Mouse (Mus musculus) spleen, embryonic (tissue): ENCODE measurements at regions not wholly inside any gene's neighbourhood (a gene's known extent, or its start where the extent isn't known, plus 50 kb on each side); places are given as distances from the start of the nearest gene placed in this dataset.
"Not testable (repeated sequence)": the region's sequence is repeated elsewhere in the genome, so short reads cannot be mapped to it uniquely, and the experiment has no call there.

Experiments used
- CTCF ChIA-PET: fragments of 350-600 bp; sonication (Branson Sonifier 250); formaldehyde crosslinking; loops from one replicate; lab custom pipeline; 2022; lab: Charles Lee

- CTCF ChIA-PET: no interaction called here
Measured at GRCm38 (mm10) chr15:96031085-96031780, 240.6 kb downstream of the Ano6 start.

GRCm38 (mm10) chr15:96035273-96035672 lies 244.6 kb downstream of the Ano6 start:
- CTCF ChIA-PET: no interaction called here

GRCm38 (mm10) chr15:96045561-96045960 lies 241.8 kb upstream of the Arid2 start:
- CTCF ChIA-PET: no interaction called here

- CTCF ChIA-PET: interaction anchor here (0.7 kb wide), 1 partner anchor 736 kb away, joined by 11 read pairs; no protein-coding TSS in a partner anchor
Measured at GRCm38 (mm10) chr15:96046651-96047050, 240.7 kb upstream of the Arid2 start.

GRCm38 (mm10) chr15:96050416-96050815 lies 236.9 kb upstream of the Arid2 start:
- CTCF ChIA-PET: no interaction called here

GRCm38 (mm10) chr15:96052586-96052985 lies 234.7 kb upstream of the Arid2 start:
- CTCF ChIA-PET: no interaction called here

- CTCF ChIA-PET: no interaction called here
Measured at GRCm38 (mm10) chr15:96055361-96055760, 232.0 kb upstream of the Arid2 start.

GRCm38 (mm10) chr15:96055796-96056473 lies 231.4 kb upstream of the Arid2 start:
- CTCF ChIA-PET: no interaction called here

- CTCF ChIA-PET: no interaction called here
Measured at GRCm38 (mm10) chr15:96059623-96060022, 227.7 kb upstream of the Arid2 start.

GRCm38 (mm10) chr15:96064499-96065217 lies 222.7 kb upstream of the Arid2 start:
- CTCF ChIA-PET: interaction anchor here (0.6 kb wide), 1 partner anchor 303 kb away, joined by 3 read pairs; no protein-coding TSS in a partner anchor

- CTCF ChIA-PET: no interaction called here
Measured at GRCm38 (mm10) chr15:96075615-96076014, 211.7 kb upstream of the Arid2 start.

GRCm38 (mm10) chr15:96077756-96078155 lies 209.6 kb upstream of the Arid2 start:
- CTCF ChIA-PET: no interaction called here

- CTCF ChIA-PET: no interaction called here
Measured at GRCm38 (mm10) chr15:96078580-96078979, 208.7 kb upstream of the Arid2 start.

GRCm38 (mm10) chr15:96089676-96090075 lies 197.6 kb upstream of the Arid2 start:
- CTCF ChIA-PET: no interaction called here

GRCm38 (mm10) chr15:96096438-96096837 lies 190.9 kb upstream of the Arid2 start:
- CTCF ChIA-PET: no interaction called here

- CTCF ChIA-PET: no interaction called here
Measured at GRCm38 (mm10) chr15:96098821-96099220, 188.5 kb upstream of the Arid2 start.

GRCm38 (mm10) chr15:96099844-96100640 lies 187.3 kb upstream of the Arid2 start:
- CTCF ChIA-PET: not testable (repeated sequence)

GRCm38 (mm10) chr15:96103737-96104136 lies 183.6 kb upstream of the Arid2 start:
- CTCF ChIA-PET: no interaction called here

- CTCF ChIA-PET: no interaction called here
Measured at GRCm38 (mm10) chr15:96107503-96107902, 179.8 kb upstream of the Arid2 start.

GRCm38 (mm10) chr15:96113091-96113490 lies 174.2 kb upstream of the Arid2 start:
- CTCF ChIA-PET: no interaction called here

- CTCF ChIA-PET: no interaction called here
Measured at GRCm38 (mm10) chr15:96114616-96115015, 172.7 kb upstream of the Arid2 start.

GRCm38 (mm10) chr15:96115196-96115595 lies 172.1 kb upstream of the Arid2 start:
- CTCF ChIA-PET: no interaction called here
